Mouse (Mus musculus): Measurements from ENCODE around the gene Fam171a2. TPM values are rescaled to one million over a fixed set of nuclear protein-coding genes. Genes with fewer than 3 reads are reported as not detected.
"Not testable (repeated sequence)": the region's sequence is repeated elsewhere in the genome, so short reads cannot be mapped to it uniquely, and the experiment has no call there.

Gene Fam171a2
- polyA plus RNA-seq, 1 experiment from 2014 or later, result 7.9 TPM

DNA sequence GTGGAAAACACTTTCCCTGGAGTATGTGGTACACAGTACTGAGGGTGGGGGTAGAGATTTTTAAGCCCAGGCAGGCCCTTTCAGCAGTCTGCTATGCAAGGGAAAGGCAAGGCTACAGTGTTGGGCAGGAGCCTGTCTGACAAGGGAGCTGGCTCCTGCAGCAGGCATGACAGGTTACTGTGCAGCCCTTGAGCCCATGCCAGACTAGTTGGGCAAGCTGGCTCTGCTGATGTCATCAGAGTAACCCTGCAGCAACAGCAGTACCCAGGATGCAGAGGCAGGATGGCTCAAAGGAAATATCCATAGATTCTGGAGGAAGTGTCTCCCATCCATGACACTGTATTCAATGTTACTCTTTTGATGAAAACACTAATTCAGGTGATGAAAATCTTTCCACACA lies 28.6 kb downstream of the Fam171a2 start:
- DNase-seq (ENCODE audit: low spot score), result no peak
- H3K27me3 ChIP-seq (ENCODE audit: control insufficient read depth, insufficient read depth, low read length), result no peaks in the 10 kb centered on the region
- H3K4me1 ChIP-seq (ENCODE audit: control insufficient read depth, insufficient read depth, low read length), result no peaks in the 10 kb centered on the region
- no peak overlapping the region for H3K4me3 ChIP-seq (ENCODE audit: low read depth, low read length)
- ATAC-seq (ENCODE audit: insufficient number of reproducible peaks, low FRiP score, low TSS enrichment, low read depth), result no peak
- no peak overlapping the region for H3K27ac ChIP-seq (replicated peaks; ENCODE audit: low read depth, low read length)
- H3K4me2 ChIP-seq (ENCODE audit: low read depth, severe bottlenecking), result no peak overlapping the region
- H3K9ac ChIP-seq (ENCODE audit: low read length), result no peak overlapping the region
- no peaks in the 10 kb centered on the region for H3K36me3 ChIP-seq (ENCODE audit: control insufficient read depth, insufficient read depth, low read length)
- 0 out of 2 replicates have a peak, but pooled peaks cover 2% of the 10 kb centered on the region for H3K9me3 ChIP-seq (ENCODE audit: control insufficient read depth, low read length)

DNA sequence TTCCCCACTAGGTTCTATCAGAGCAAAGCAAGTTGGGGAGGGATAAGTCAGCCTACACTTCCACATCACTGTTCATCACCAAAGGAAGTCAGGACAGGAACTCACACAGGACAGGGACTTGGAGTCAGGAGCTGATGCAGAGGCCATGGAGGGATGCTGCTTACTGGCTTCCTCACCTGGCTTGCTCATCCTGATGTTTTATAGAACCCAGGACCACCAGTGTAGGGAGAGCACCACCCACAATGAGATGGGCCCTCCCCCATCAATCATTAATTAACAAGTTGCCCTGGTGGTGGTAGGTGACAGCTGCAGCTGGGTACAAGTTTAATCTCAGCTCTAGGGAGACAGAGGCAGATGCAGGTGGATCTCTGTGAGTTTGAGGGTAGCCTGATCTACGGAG lies 30.3 kb downstream of the Fam171a2 start:
- Histone ChIP-seq H3K9me3 (ENCODE audit: control insufficient read depth, low read length) (0 out of 2 replicates have a peak, but pooled peaks cover 2% of the 10 kb centered on the region), H3K4me2 (ENCODE audit: low read depth, severe bottlenecking) (no peak overlapping the region), H3K27me3 (ENCODE audit: control insufficient read depth, insufficient read depth, low read length) (no peaks in the 10 kb centered on the region), H3K36me3 (ENCODE audit: control insufficient read depth, insufficient read depth, low read length) (no peaks in the 10 kb centered on the region), H3K9ac (ENCODE audit: low read length) (no peak overlapping the region), H3K4me1 (ENCODE audit: control insufficient read depth, insufficient read depth, low read length) (no peaks in the 10 kb centered on the region), H3K27ac (replicated peaks; ENCODE audit: low read depth, low read length) (no peak overlapping the region), H3K4me3 (ENCODE audit: low read depth, low read length) (no peak overlapping the region)
- ATAC-seq (ENCODE audit: insufficient number of reproducible peaks, low FRiP score, low TSS enrichment, low read depth) (no peak), DNase-seq (ENCODE audit: low spot score) (no peak)
- 84% methylated on average over 1 of the region's 1 CpGs for WGBS

- no peaks in the 10 kb centered on the region for H3K36me3 ChIP-seq (ENCODE audit: control insufficient read depth, insufficient read depth, low read length)
- H3K9ac ChIP-seq (ENCODE audit: low read length), result no peak overlapping the region
- H3K4me1 ChIP-seq (ENCODE audit: control insufficient read depth, insufficient read depth, low read length), result peaks cover 4% of the 10 kb centered on the region
- 76% methylated on average over 10 of the region's 10 CpGs for WGBS
- no peak for DNase-seq (ENCODE audit: low spot score)
- H3K27ac ChIP-seq (replicated peaks; ENCODE audit: low read depth, low read length), result no peak overlapping the region
- H3K27me3 ChIP-seq (ENCODE audit: control insufficient read depth, insufficient read depth, low read length), result no peaks in the 10 kb centered on the region
- H3K4me2 ChIP-seq (ENCODE audit: low read depth, severe bottlenecking), result no peak overlapping the region
- H3K9me3 ChIP-seq (ENCODE audit: control insufficient read depth, low read length), result 0 out of 2 replicates have a peak, but pooled peaks cover 2% of the 10 kb centered on the region
- no peak for ATAC-seq (ENCODE audit: insufficient number of reproducible peaks, low FRiP score, low TSS enrichment, low read depth)
- H3K4me3 ChIP-seq (ENCODE audit: low read depth, low read length), result no peak overlapping the region
These were observed 32.3 kb downstream of the Fam171a2 start for GRCm38 (mm10) chr11:102415034-102415802.

DNA sequence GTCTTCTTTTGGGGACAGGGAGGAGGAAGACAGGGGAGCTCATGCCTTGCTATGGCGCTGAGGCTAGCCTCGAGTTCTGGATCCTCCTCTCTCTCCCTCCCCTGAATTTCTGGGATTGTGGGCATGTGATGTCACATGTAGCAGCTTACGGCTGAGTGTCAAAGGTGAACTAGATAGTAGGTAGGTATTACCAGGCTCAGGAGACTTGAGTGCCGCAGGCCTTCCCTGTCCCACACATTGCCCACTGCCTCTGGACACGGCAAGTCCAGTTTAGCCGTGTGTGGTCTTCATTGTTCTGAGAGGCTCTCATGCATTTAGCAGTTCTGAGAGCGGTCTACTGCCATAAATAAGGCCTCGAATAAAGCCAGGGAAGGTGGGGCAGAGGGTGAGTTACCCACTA lies 34.4 kb downstream of the Fam171a2 start:
- H3K4me1 ChIP-seq (ENCODE audit: control insufficient read depth, insufficient read depth, low read length), result peaks cover 7% of the 10 kb centered on the region
- H3K4me2 ChIP-seq (ENCODE audit: low read depth, severe bottlenecking), result no peak overlapping the region
- no peak overlapping the region for H3K4me3 ChIP-seq (ENCODE audit: low read depth, low read length)
- ATAC-seq (ENCODE audit: insufficient number of reproducible peaks, low FRiP score, low TSS enrichment, low read depth) (no peak), DNase-seq (ENCODE audit: low spot score) (no peak)
- no peak overlapping the region for H3K9ac ChIP-seq (ENCODE audit: low read length)
- 80% methylated on average over 8 of the region's 8 CpGs for WGBS
- H3K9me3 ChIP-seq (ENCODE audit: control insufficient read depth, low read length), result no peaks in the 10 kb centered on the region
- H3K27ac ChIP-seq (replicated peaks; ENCODE audit: low read depth, low read length), result no peak overlapping the region
- H3K27me3 ChIP-seq (ENCODE audit: control insufficient read depth, insufficient read depth, low read length), result no peaks in the 10 kb centered on the region
- H3K36me3 ChIP-seq (ENCODE audit: control insufficient read depth, insufficient read depth, low read length), result no peaks in the 10 kb centered on the region

DNA sequence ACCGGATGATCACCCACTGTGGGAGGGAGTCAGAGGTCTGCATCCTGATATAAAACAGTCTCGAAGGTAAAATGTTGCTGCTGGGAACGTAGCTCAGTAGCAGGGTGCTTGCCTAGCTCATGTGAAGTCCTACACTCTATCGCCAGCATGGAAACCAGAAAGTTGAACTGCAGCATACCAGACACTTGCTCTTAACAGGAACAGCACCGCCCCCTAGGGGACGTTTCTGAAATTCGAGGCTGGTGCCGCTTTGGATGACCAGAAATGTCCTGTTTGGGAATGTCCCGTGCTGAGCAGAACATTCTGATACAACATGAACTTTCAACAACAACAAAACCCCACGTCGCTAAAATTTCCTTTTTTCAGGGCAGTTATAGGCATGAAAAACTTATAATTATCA lies 35.8 kb downstream of the Fam171a2 start:
- Histone ChIP-seq H3K4me1 (ENCODE audit: control insufficient read depth, insufficient read depth, low read length) (peaks cover 7% of the 10 kb centered on the region), H3K27me3 (ENCODE audit: control insufficient read depth, insufficient read depth, low read length) (no peaks in the 10 kb centered on the region), H3K27ac (replicated peaks; ENCODE audit: low read depth, low read length) (no peak overlapping the region), H3K36me3 (ENCODE audit: control insufficient read depth, insufficient read depth, low read length) (no peaks in the 10 kb centered on the region), H3K4me2 (ENCODE audit: low read depth, severe bottlenecking) (no peak overlapping the region), H3K9ac (ENCODE audit: low read length) (peak overlapping the region; percentile 17; the same call in 1 of the 2 replicates), H3K9me3 (ENCODE audit: control insufficient read depth, low read length) (no peaks in the 10 kb centered on the region), H3K4me3 (ENCODE audit: low read depth, low read length) (no peak overlapping the region)
- WGBS, result 9% methylated on average over 11 of the region's 11 CpGs
- ATAC-seq (ENCODE audit: insufficient number of reproducible peaks, low FRiP score, low TSS enrichment, low read depth) (no peak), DNase-seq (ENCODE audit: low spot score) (peak; percentile 96)

GRCm38 (mm10) chr11:102411061-102411460 lies 36.4 kb downstream of the Fam171a2 start:
- no peak overlapping the region for H3K4me2 ChIP-seq (ENCODE audit: low read depth, severe bottlenecking)
- no peaks in the 10 kb centered on the region for H3K9me3 ChIP-seq (ENCODE audit: control insufficient read depth, low read length)
- no peak for DNase-seq (ENCODE audit: low spot score)
- H3K27me3 ChIP-seq (ENCODE audit: control insufficient read depth, insufficient read depth, low read length), result no peaks in the 10 kb centered on the region
- H3K9ac ChIP-seq (ENCODE audit: low read length), result no peak overlapping the region
- 85% methylated on average over 3 of the region's 3 CpGs for WGBS
- H3K4me3 ChIP-seq (ENCODE audit: low read depth, low read length), result no peak overlapping the region
- H3K27ac ChIP-seq (replicated peaks; ENCODE audit: low read depth, low read length), result no peak overlapping the region
- peaks cover 11% of the 10 kb centered on the region for H3K4me1 ChIP-seq (ENCODE audit: control insufficient read depth, insufficient read depth, low read length)
- H3K36me3 ChIP-seq (ENCODE audit: control insufficient read depth, insufficient read depth, low read length), result no peaks in the 10 kb centered on the region
- no peak for ATAC-seq (ENCODE audit: insufficient number of reproducible peaks, low FRiP score, low TSS enrichment, low read depth)

- not testable (repeated sequence) for H3K27ac ChIP-seq (replicated peaks; ENCODE audit: low read depth, low read length); H3K9me3 ChIP-seq (ENCODE audit: control insufficient read depth, low read length); H3K4me2 ChIP-seq (ENCODE audit: low read depth, severe bottlenecking); H3K27me3 ChIP-seq (ENCODE audit: control insufficient read depth, insufficient read depth, low read length); H3K9ac ChIP-seq (ENCODE audit: low read length); H3K36me3 ChIP-seq (ENCODE audit: control insufficient read depth, insufficient read depth, low read length); ATAC-seq (ENCODE audit: insufficient number of reproducible peaks, low FRiP score, low TSS enrichment, low read depth); H3K4me3 ChIP-seq (ENCODE audit: low read depth, low read length); DNase-seq (ENCODE audit: low spot score)
- peaks cover 14% of the 10 kb centered on the region for H3K4me1 ChIP-seq (ENCODE audit: control insufficient read depth, insufficient read depth, low read length)
- 79% methylated on average over 3 of the region's 3 CpGs for WGBS
These were observed 37.1 kb downstream of the Fam171a2 start for GRCm38 (mm10) chr11:102410345-102410744.

DNA sequence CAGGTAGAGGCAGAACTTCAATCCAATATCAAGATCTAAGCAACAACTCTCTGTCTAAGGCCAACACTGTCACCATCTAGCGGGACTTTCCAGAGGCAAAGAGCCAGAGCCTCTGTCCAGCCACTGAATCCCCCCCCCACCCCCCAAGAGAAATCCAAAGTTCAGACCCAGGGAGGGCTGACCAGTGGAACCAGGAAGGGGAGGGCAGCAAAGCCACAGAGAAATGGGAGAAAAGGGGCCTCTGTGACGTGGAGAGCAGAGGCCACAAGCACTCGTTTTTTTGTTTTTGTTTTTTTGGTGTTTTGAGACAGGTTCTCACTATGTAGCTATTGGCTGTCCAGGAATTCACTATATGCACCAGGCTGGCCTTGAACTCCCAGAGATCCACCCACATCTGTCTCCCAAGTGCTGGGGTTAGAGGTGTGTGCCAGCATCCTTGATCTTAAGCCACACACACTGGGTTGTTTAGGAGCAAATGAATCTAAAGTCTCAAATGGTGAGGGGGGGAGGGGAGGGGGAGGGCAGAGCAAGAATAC lies 37.6 kb downstream of the Fam171a2 start:
- 82% methylated on average over 3 of the region's 3 CpGs for whole genome bisulfite sequencing
- H3K9me3 ChIP-seq (ENCODE audit: control insufficient read depth, low read length), result no peaks in the 10 kb centered on the region
- peaks cover 14% of the 10 kb centered on the region for H3K4me1 ChIP-seq (ENCODE audit: control insufficient read depth, insufficient read depth, low read length)
- H3K4me2 ChIP-seq (ENCODE audit: low read depth, severe bottlenecking), result no peak overlapping the region
- no peak overlapping the region for H3K9ac ChIP-seq (ENCODE audit: low read length)
- DNase-seq (ENCODE audit: low spot score) (no peak), ATAC-seq (ENCODE audit: insufficient number of reproducible peaks, low FRiP score, low TSS enrichment, low read depth) (no peak)
- H3K27me3 ChIP-seq (ENCODE audit: control insufficient read depth, insufficient read depth, low read length), result no peaks in the 10 kb centered on the region
- no peak overlapping the region for H3K4me3 ChIP-seq (ENCODE audit: low read depth, low read length)
- no peaks in the 10 kb centered on the region; the same call in 1 of the 2 replicates for H3K36me3 ChIP-seq (ENCODE audit: control insufficient read depth, insufficient read depth, low read length)
- H3K27ac ChIP-seq (replicated peaks; ENCODE audit: low read depth, low read length), result no peak overlapping the region
